Mouse (Mus musculus): ENCODE data around the gene Klhdc2. TPM values are rescaled to one million over a fixed set of nuclear protein-coding genes. Genes with fewer than 3 reads are reported as not detected.
A peak's percentile ranks its signal among the peaks of the same experiment; 100 is the strongest.

Klhdc2 gene
- polyA plus RNA-seq, 1 experiment from 2014 or later, result 241 TPM

- WGBS, result 89% methylated on average over 1 of the region's 1 CpGs
- H3K27me3 ChIP-seq (ENCODE audit: control insufficient read depth, insufficient read depth, low read length), result no peaks in the 10 kb centered on the region
These were observed 55.2 kb downstream of the Klhdc2 start for GRCm38 (mm10) chr12:69351685-69352084.

GRCm38 (mm10) chr12:69356546-69357299 is 60.2 kb downstream of the Klhdc2 start, which contains the start of gene Nemf:
TSS of gene Nemf (minus strand) at chr12:69357165.
- Histone ChIP-seq H3K27me3 (ENCODE audit: control insufficient read depth, insufficient read depth, low read length) (no peaks in the 10 kb centered on the region), H3K9ac (replicated peaks; ENCODE audit: low read length) (peak within 1 kb of the TSS; percentile 94), H3K4me3 (ENCODE audit: low read depth, low read length) (peak within 1 kb of the TSS; percentile 87), H3K27ac (replicated peaks; ENCODE audit: low read depth, low read length) (peak within 1 kb of the TSS; percentile 65), H3K4me1 (ENCODE audit: control insufficient read depth, insufficient read depth, low read length) (no peaks in the 10 kb centered on the region), H3K36me3 (replicated peaks; ENCODE audit: control insufficient read depth, insufficient read depth, low read depth, low read length) (no peaks in the 10 kb centered on the region; the same call in 1 of the 2 replicates), H3K4me2 (ENCODE audit: low read depth, low read length) (peak within 1 kb of the TSS; percentile 49), H3K9me3 (replicated peaks; ENCODE audit: control insufficient read depth, low read length) (no peaks in the 10 kb centered on the region)
- ATAC-seq (replicated peaks; ENCODE audit: insufficient number of reproducible peaks, low FRiP score, low TSS enrichment, low read depth) (peak; percentile 54), DNase-seq (ENCODE audit: low spot score) (peak; percentile 92)
- WGBS, result 1% methylated on average over 38 of the region's 50 CpGs

More at GRCm38 (mm10) chr12:69351685-69352084, 55.2 kb downstream of the Klhdc2 start:
- DNase-seq (ENCODE audit: low spot score) (no peak), ATAC-seq (replicated peaks; ENCODE audit: insufficient number of reproducible peaks, low FRiP score, low TSS enrichment, low read depth) (no peak)
- H3K4me2 ChIP-seq (ENCODE audit: low read depth, low read length), result no peak overlapping the region
- no peaks in the 10 kb centered on the region for H3K9me3 ChIP-seq (replicated peaks; ENCODE audit: control insufficient read depth, low read length)
- H3K36me3 ChIP-seq (replicated peaks; ENCODE audit: control insufficient read depth, insufficient read depth, low read depth, low read length), result peaks cover 5% of the 10 kb centered on the region
- no peak overlapping the region for H3K4me3 ChIP-seq (ENCODE audit: low read depth, low read length)
- no peaks in the 10 kb centered on the region for H3K4me1 ChIP-seq (ENCODE audit: control insufficient read depth, insufficient read depth, low read length)
- no peak overlapping the region for H3K9ac ChIP-seq (replicated peaks; ENCODE audit: low read length)
- H3K27ac ChIP-seq (replicated peaks; ENCODE audit: low read depth, low read length), result no peak overlapping the region

- Histone ChIP-seq H3K36me3 (replicated peaks; ENCODE audit: control insufficient read depth, insufficient read depth, low read depth, low read length) (no peaks in the 10 kb centered on the region; the same call in 1 of the 2 replicates), H3K9ac (replicated peaks; ENCODE audit: low read length) (peak overlapping the region; percentile 94), H3K4me1 (ENCODE audit: control insufficient read depth, insufficient read depth, low read length) (no peaks in the 10 kb centered on the region), H3K9me3 (replicated peaks; ENCODE audit: control insufficient read depth, low read length) (no peaks in the 10 kb centered on the region), H3K27me3 (ENCODE audit: control insufficient read depth, insufficient read depth, low read length) (no peaks in the 10 kb centered on the region), H3K4me2 (ENCODE audit: low read depth, low read length) (peak overlapping the region; percentile 49), H3K4me3 (ENCODE audit: low read depth, low read length) (peak overlapping the region; percentile 87), H3K27ac (replicated peaks; ENCODE audit: low read depth, low read length) (no peak overlapping the region)
- WGBS, result 5% methylated on average over 13 of the region's 13 CpGs
- no peak for DNase-seq (ENCODE audit: low spot score)
- no peak for ATAC-seq (replicated peaks; ENCODE audit: insufficient number of reproducible peaks, low FRiP score, low TSS enrichment, low read depth)
These were observed 60.8 kb downstream of the Klhdc2 start for GRCm38 (mm10) chr12:69357300-69357646.

Other genes with a start within 250 kb of the Klhdc2 start
- gene Rps29, start 137.5 kb upstream of the Klhdc2 start, polyA plus RNA-seq (2014; fragmentation: Nextera tagmentation; extraction: Ambion mirVana), result 1,323 and 1,416 TPM in 2 replicates
- 26.4 and 33.6 TPM in 2 replicates for gene Lrr1, start 127.9 kb upstream of the Klhdc2 start, polyA plus RNA-seq (2014; fragmentation: Nextera tagmentation; extraction: Ambion mirVana)
- 503 and 536 TPM in 2 replicates for gene Rpl36al, start 112.6 kb upstream of the Klhdc2 start, polyA plus RNA-seq (2014; fragmentation: Nextera tagmentation; extraction: Ambion mirVana)
- gene Mgat2, start 112.5 kb upstream of the Klhdc2 start, polyA plus RNA-seq (2014; fragmentation: Nextera tagmentation; extraction: Ambion mirVana), result 37.7 and 39.5 TPM in 2 replicates
- 42.9 and 43.7 TPM in 2 replicates for gene Gm49383, start 99.6 kb upstream of the Klhdc2 start, polyA plus RNA-seq (2014; fragmentation: Nextera tagmentation; extraction: Ambion mirVana)
- 11.5 and 13.1 TPM in 2 replicates for gene Dnaaf2, start 98.3 kb upstream of the Klhdc2 start, polyA plus RNA-seq (2014; fragmentation: Nextera tagmentation; extraction: Ambion mirVana)
- 42.7 and 46.3 TPM in 2 replicates for gene Gm49384, start 92.4 kb upstream of the Klhdc2 start, polyA plus RNA-seq (2014; fragmentation: Nextera tagmentation; extraction: Ambion mirVana)
- gene Pole2, start 68.5 kb upstream of the Klhdc2 start, polyA plus RNA-seq (2014; fragmentation: Nextera tagmentation; extraction: Ambion mirVana), result 30.6 and 36.5 TPM in 2 replicates
- 3.4 and 4.6 TPM in 2 replicates for gene Klhdc1, start 55.5 kb upstream of the Klhdc2 start, polyA plus RNA-seq (2014; fragmentation: Nextera tagmentation; extraction: Ambion mirVana)
- 77.4 and 89.8 TPM in 2 replicates for gene Nemf, start 60.5 kb downstream of the Klhdc2 start, polyA plus RNA-seq (2014; fragmentation: Nextera tagmentation; extraction: Ambion mirVana)
- gene Arf6, start 75.5 kb downstream of the Klhdc2 start, polyA plus RNA-seq (2014; fragmentation: Nextera tagmentation; extraction: Ambion mirVana), result 53.7 and 56.4 TPM in 2 replicates
- gene Gm9887, start 75.8 kb downstream of the Klhdc2 start, polyA plus RNA-seq (2014; fragmentation: Nextera tagmentation; extraction: Ambion mirVana), result 1.0 and 1.9 TPM in 2 replicates

Data from embryonic facial prominence, embryonic 11.5 days (tissue).